Mouse (Mus musculus) retina, postnatal 1 day (tissue): ENCODE data around the gene Ryr3.

Experiments used
- DNase-seq: peaks from one replicate; pipeline ENCODE4 v3.0.0-alpha.2; 2012

Gene Ryr3

DNA sequence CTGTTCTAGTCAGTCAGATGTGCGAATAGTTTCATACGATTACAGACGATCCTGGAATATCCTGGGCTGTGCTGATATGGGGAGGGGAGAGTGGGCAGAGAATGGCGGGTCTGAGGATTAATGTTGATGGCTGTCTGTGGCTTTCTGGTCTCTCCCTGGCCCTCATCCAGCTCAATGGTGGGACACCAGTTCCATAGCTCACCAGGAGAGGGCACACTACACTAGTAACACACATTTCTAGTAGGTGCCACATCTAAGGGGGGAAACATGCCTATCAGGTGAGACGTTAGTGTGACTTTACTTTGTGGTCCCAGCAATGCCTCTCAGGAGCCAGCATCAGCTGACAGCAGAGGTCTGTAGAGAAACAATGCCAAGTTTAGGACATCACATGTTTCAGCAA is 451.9 kb downstream of the Ryr3 start:
- DNase-seq = peak; percentile 45

GRCm38 (mm10) chr2:112764274-112764673 is 452.6 kb downstream of the Ryr3 start:
- DNase-seq = no peak

DNA sequence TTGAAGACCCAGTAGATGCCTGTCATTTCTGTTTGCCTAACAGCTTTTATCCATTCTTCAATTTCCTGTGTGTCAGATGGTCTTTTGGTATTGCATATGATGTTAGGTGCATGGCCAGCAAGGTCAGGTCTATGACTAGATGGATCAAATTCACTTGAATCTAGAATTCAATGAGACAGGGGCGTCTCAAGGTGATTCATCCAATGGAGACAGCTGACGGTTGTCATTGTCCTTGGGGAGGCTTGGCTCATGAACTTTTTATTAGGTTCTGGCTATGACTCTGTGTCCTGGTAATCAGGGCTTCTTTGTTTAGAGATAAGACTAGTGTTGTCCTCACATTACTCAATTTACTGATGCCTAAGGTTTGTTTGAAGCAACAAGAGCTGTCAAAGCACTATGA is 454.9 kb downstream of the Ryr3 start:
- DNase-seq = no peak

GRCm38 (mm10) chr2:112761196-112761913 is 455.5 kb downstream of the Ryr3 start:
- peak; percentile 11 for DNase-seq

DNA sequence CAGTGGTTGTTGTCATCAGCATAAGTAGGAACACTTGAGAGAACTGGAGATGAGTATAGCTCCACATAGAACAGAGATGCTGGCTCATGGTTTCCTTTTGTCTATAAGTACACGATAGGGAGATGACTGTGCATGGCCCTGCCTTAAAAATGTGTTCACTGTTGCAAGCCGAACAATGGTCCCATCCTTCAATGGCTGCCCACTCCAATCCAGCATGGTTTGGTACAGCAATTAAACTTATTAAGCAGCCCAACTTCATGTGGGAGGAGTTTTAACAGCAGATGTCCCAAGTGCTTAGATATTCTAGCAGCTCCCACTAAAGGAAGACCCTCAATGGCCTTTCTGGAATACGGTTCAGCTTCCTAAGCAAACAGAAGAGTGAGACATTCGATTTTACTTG is 456.2 kb downstream of the Ryr3 start:
- no peak for DNase-seq

DNA sequence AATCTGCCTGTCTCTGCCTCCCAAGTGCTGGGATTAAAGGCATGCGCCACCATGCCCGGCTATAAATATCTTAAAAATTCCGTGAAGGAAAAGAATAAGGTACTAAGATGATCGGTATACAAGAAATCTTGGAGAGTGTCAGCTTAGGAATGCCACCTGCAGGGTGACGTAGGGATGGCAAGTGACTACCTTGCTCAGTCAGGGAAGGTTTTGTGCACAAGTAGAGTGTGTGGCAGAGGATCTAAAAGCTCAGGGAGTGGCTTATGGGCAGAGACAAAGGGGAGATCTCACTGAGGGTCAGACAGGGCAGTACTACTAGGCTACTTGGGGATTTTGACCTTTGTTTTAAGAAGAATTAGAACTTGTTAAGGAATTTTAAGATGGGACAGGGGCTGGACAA is 457.2 kb downstream of the Ryr3 start:
- no peak for DNase-seq

DNA sequence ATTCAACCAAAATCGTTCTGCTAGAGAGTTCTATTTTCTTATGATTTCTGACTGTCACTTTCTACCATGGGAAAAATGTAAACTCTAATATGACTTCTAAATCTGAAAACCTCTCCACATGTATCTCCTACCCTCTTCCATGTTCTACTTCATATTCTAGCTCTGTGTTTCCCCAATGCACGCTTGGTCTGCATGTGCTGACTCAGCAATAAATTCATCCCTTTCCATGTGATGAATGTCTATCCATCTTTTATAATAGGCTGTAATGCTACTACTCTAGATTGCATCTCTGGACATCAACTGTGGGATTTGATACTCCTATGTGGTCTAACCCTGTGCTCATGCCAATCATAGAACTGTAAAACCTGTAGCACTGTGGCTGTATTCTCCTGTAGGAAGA is 458.2 kb downstream of the Ryr3 start:
- DNase-seq = no peak

DNA sequence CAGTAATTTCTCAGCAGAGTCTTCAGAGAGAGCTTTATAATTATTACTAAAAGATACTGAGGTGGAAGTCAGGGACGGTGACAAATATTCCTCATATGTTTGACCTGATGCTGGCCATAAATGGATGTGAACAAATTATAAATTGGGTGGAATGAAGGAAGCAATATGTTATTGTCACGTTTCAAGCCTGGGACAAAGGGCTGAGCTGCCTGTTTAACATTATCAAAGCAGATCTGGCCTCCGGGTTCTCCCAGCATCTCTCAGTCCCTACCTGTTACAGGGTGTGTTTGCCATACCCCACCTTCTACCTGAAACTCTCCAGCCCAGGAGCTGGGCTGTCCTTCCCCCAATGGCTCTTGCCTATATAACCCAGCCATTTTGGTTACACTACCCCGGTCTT is 463.6 kb downstream of the Ryr3 start:
- no peak for DNase-seq

DNA sequence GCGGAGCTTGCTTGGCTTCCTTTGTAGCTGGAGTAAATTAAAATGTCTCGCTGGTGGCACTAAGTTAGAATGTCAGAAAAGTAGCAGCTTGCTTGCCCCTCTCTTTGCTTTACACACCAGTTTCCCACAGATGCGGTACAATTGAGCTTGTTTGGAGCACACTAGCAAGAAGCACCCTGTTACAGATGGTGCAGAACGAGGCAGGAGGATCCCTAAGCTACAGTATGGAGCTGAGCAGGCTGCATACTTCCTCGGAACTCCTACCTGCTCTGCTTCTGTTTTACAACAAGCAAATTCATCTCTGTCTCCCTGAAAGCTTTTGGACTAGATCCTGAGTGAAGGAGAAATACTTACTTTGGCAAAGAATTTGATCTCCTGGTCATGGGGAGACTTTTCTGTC is 465.5 kb downstream of the Ryr3 start:
- DNase-seq = no peak

DNA sequence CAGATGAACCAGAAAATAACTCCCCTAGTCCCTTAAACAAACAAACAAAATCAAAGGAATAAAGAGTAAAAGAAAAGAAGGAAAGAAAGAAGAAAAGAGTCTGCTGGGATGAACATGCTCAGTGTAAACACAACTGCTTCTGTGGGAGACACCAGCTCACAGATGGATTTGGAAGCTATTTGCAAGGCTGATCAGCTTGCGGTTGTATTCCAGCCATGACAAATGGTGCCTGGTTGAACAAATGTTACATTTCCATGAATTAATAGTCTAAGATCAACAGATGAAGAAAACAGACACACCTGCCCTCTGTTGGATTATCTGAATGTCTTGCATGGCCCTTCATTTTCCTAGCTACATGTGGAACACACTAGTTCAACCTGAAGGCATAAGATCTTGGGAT is 468.4 kb downstream of the Ryr3 start:
- DNase-seq = no peak

DNA sequence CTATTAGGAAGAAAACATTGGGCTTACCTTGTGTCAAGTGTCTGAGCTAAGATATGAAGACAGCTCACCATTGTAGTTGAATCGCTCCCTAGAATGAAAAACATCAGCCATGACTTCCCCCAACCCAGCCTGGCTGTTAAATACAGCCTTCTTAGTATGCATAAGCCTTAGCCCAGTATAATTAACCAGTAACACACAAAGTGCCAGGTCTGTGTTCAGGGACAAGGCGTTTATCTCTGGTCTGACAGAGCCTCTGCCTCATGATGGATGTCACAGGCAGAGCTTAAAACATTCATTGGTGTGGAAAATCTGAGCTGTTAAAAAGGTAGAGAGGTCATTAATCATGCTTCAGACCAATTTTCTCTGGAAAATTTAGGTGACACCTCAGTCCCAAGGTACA is 484.0 kb downstream of the Ryr3 start:
- DNase-seq = no peak

GRCm38 (mm10) chr2:112727842-112728241 is 489.1 kb downstream of the Ryr3 start:
- peak; percentile 10 for DNase-seq

DNA sequence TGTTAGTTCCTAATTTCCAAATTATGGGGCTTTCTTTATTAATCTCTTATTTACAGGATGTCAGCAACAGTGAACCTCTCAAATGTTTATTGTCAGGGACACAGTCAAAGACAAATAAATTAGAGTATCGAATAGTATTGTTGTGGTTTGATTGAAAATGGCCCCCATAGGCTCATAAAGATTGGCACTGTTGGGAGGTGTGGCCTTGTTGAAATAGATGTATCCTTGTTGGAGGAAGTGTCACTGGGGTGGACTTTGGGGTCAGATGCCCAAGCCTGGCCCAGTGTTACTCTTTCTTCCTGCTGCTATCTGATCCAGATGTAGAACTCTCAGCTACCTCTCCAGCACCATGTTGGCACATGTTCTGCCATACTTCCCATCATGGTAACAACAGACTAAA is 495.7 kb downstream of the Ryr3 start:
- DNase-seq = no peak

GRCm38 (mm10) chr2:112720715-112721114 is 496.2 kb downstream of the Ryr3 start:
- peak; percentile 72 for DNase-seq

DNA sequence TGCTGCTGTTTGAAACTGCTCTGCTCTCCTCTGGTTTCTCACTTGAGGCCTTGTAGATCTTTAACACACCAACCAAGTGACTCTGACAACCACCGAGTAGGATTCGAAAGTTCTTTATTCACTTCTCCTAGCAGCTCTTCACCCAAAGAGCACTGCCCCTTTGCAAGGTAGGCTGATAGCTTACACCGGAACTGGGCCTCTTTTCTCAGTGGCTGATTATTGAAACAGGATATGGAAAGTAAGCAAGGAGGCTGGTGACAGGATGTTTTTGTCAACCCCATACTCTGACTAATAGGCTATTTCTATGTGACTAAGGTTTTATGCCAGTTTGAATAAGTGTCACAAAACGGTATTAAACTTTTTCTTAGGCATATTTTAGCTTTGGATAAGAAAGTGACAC is 502.2 kb downstream of the Ryr3 start:
- DNase-seq = no peak

GRCm38 (mm10) chr2:112681817-112682216 is 535.1 kb downstream of the Ryr3 start:
- DNase-seq = no peak

- DNase-seq = no peak
These were observed 539.6 kb downstream of the Ryr3 start for GRCm38 (mm10) chr2:112677246-112677645.

GRCm38 (mm10) chr2:112676721-112677120 is 540.2 kb downstream of the Ryr3 start:
- no peak for DNase-seq

DNA sequence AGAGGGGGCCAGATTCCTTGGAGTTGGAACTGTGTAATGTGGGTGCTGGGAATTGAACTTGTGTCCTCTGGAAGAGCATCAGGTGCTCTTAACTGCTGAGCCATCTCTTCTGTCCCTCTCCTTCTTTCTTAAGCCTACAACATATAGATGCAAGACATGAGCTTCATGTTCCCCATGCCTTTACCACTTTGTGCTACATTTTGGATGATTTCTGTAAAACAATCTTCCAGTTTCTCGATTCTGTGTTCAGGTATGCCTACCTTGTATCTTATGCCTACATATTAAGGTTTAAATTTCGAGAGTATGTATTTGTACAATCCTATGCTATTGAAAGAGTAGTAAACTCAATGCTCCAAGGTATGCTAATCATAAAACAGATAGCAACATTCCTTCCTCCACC is 540.7 kb downstream of the Ryr3 start:
- DNase-seq = no peak

- DNase-seq = no peak
These were observed 547.4 kb downstream of the Ryr3 start for GRCm38 (mm10) chr2:112669461-112669860.

DNA sequence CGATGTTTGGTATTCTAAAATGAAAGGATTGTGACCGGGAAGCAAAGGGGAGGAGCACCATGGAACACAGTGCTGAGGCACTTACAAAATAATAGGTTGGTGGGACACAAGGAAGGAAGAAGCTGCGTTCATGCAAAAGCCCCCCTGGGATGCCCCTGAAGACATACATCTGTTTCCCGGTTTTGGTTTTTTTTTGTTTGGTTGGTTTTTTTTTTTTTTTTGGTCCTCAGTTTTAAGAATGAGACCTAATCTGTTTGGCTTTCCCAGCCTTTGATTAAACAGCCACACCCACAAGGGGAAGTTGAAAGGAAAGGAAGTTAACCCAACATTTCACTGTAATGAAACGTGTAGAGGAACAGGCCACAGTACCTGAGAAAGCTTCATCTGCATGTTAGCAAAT is 560.8 kb downstream of the Ryr3 start:
- DNase-seq = no peak

GRCm38 (mm10) chr2:112653836-112654235 is 563.1 kb downstream of the Ryr3 start:
- no peak for DNase-seq

- no peak for DNase-seq
These were observed 579.7 kb downstream of the Ryr3 start for GRCm38 (mm10) chr2:112637206-112637605.

DNA sequence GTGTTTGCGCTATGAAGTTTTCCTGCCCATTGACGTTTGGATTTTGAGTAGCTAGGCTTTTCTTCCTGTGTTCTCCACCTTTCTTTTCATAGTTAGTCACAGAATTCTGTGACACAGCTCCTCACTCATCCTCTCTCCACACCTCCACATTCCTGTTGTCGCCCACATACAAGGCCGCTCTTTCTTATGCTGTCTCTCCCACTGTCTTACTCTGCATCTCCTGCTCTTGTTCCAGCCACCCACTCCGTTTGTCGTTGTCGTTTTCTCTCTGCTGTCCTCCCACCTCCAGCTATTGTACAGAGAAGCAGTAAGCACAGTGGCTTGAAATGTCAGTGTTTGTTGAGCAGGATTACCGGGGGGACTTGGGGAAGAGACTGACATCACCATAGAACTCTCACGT is 584.4 kb downstream of the Ryr3 start:
- no peak for DNase-seq

- no peak for DNase-seq
These were observed 586.2 kb downstream of the Ryr3 start for GRCm38 (mm10) chr2:112630669-112631068.

- DNase-seq = no peak
These were observed 591.7 kb downstream of the Ryr3 start for GRCm38 (mm10) chr2:112625156-112625555.
